Mouse (Mus musculus) bone marrow, adult 2 months (tissue): ENCODE results near the gene Acly. TPM values are rescaled to one million over a fixed set of nuclear protein-coding genes. Genes with fewer than 3 reads are reported as not detected.

Source experiments
- H3K27ac ChIP-seq: fragments of 200-500 bp; 2 replicates; pipeline ENCODE4 v1.5.1; 2012; ENCODE audit warnings: low read depth, mild to moderate bottlenecking, control low read depth, inconsistent platforms, low read length; ENCODE audit not compliant: control insufficient read depth, poor library complexity, insufficient read depth
- H3K4me1 ChIP-seq: fragments of 200-500 bp; 2 replicates; pipeline ENCODE4 v1.6.1; 2011; ENCODE audit warnings: low read length; ENCODE audit not compliant: control insufficient read depth, insufficient read depth
- H3K4me3 ChIP-seq: fragments of 200-500 bp; replicated peaks from 2 replicates; pipeline ENCODE3; 2011; ENCODE audit warnings: mild to moderate bottlenecking, low read depth, low read length, control low read depth; ENCODE audit not compliant: control insufficient read depth
- CTCF ChIP-seq: fragments of 200-500 bp; IDR thresholded peaks from 2 replicates; pipeline ENCODE4 v1.5.1; 2011; ENCODE audit warnings: low read length, control low read depth; ENCODE audit not compliant: control insufficient read depth, insufficient read depth
- POLR2A ChIP-seq: fragments of 200-500 bp; IDR thresholded peaks from 2 replicates; pipeline ENCODE4 v1.6.1; 2011; ENCODE audit warnings: low read depth, mild to moderate bottlenecking, control low read depth, low read length, borderline replicate concordance; ENCODE audit not compliant: control insufficient read depth
- WGBS: fragments of 180-500 bp; shearing (Covaris S2); methylation state at CpG from one replicate; pipeline ENCODE4 v1.1.7; 2018; 5-methylcytosine and 5-hydroxymethylcytosine counted together
- polyA plus RNA-seq: library from polyadenylated mRNA; stranded (reverse); fragments of >200 nt; gene quantifications from 2 replicates; pipeline ENCODE4 v1.2.4, GENCODE M21; 2011; ENCODE audit warnings: low replicate concordance; ENCODE audit not compliant: missing spikeins, insufficient read depth, insufficient read length

Acly gene
- 12.8 and 31.2 TPM in 2 replicates for polyA plus RNA-seq

- Histone ChIP-seq H3K27ac (peak within 1 kb of the TSS; percentile 89), H3K4me3 (peak within 1 kb of the TSS; percentile 97), H3K4me1 (peaks cover 6% of the 10 kb centered on the region; the same call in 1 of the 2 replicates)
- WGBS: under 1% methylated on average over 54 of the region's 54 CpGs
- TF ChIP-seq CTCF: 0 out of 2 replicates have a peak, but pooled peaks have one; percentile 6
- peak; percentile 96 for TF ChIP-seq POLR2A
Measured at GRCm38 (mm10) chr11:100527458-100528374, at the start of gene Acly. Gene Acly (minus strand): TSS chr11:100528000.

GRCm38 (mm10) chr11:100576256-100576655 is 48.5 kb upstream of the Acly start:
- H3K4me1 ChIP-seq: no peaks in the 10 kb centered on the region; the same call in none of the 2 replicates
- 85% methylated on average over 21 of the region's 21 CpGs for WGBS
- H3K27ac ChIP-seq: 0 out of 2 replicates have a peak overlapping the region, but pooled peaks have one; percentile 11
- TF ChIP-seq CTCF (no peak), POLR2A (no peak)
- peak overlapping the region; percentile 26 for H3K4me3 ChIP-seq

- TF ChIP-seq POLR2A: no peak
- WGBS: 17% methylated on average over 2 of the region's 2 CpGs
- H3K4me1 ChIP-seq: peaks cover 2% of the 10 kb centered on the region
- H3K27ac ChIP-seq: peak overlapping the region; percentile 93
- peak overlapping the region; percentile 90 for H3K4me3 ChIP-seq
Measured at GRCm38 (mm10) chr11:100575484-100575855, 47.7 kb upstream of the Acly start.

DNA sequence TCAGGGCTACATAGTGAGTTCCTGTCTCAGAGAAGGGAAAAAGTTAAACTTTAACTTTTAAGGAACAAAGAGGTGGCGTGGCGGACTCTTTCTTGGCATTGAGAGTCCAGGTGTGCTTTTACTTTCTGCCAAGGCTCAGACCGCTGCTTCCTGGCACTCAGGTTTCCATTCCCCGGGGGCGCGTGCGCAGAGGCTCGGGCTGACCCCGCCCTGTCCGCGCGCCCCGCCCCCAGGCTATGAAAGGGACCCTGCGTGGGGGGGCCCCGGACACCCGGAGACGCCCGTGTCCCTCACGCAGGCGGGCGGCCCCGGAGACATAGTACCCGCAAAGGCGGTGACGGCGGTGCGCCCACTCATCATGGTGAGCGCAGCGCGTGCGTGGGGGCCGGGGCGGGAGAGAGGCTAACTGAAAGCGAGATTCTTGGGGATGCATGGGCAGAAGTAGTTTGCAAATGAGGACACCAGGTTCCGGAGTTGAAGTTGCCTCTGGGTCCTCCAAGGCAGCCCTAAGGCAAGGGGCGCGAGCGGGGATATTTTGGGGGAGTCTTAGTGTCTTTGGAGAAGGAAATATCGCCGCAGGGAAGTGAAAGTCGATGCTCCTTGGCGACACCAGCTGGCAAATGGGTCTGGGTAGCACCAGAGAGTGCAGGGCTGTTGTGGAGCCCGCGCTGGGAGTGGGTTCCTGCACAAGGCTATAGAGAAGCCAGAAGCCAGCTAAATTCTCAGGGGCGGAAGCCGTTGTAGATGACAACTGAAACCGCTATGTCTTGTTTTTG is 47.1 kb upstream of the Acly start, which contains the start of gene Cnp:
Gene Cnp, plus strand, starts transcription at position 197 of the 776 bp plus-strand sequence.
- peaks cover 2% of the 10 kb centered on the region for H3K4me1 ChIP-seq
- TF ChIP-seq CTCF: 0 out of 2 replicates have a peak, but pooled peaks have one; percentile 13
- peak; percentile 75; the same call in 1 of the 2 replicates for TF ChIP-seq POLR2A
- H3K27ac ChIP-seq: peak within 1 kb of the TSS; percentile 93
- WGBS: under 1% methylated on average over 47 of the region's 47 CpGs
- peak within 1 kb of the TSS; percentile 90 for H3K4me3 ChIP-seq

GRCm38 (mm10) chr11:100574188-100574587 is 46.4 kb upstream of the Acly start:
- no peak for TF ChIP-seq POLR2A
- TF ChIP-seq CTCF: no peak
- peak overlapping the region; percentile 93; the same call in 1 of the 2 replicates for H3K27ac ChIP-seq
- H3K4me3 ChIP-seq: peak overlapping the region; percentile 90
- WGBS: 22% methylated on average over 3 of the region's 3 CpGs
- H3K4me1 ChIP-seq: peaks cover 2% of the 10 kb centered on the region

GRCm38 (mm10) chr11:100571202-100571567 is 43.4 kb upstream of the Acly start:
- no peak for TF ChIP-seq CTCF
- no peak for TF ChIP-seq POLR2A
- 9% methylated on average over 16 of the region's 16 CpGs for WGBS
- Histone ChIP-seq H3K4me1 (peaks cover 2% of the 10 kb centered on the region; the same call in 1 of the 2 replicates), H3K27ac (no peak overlapping the region; the same call in 1 of the 2 replicates), H3K4me3 (peak overlapping the region; percentile 36)

DNA sequence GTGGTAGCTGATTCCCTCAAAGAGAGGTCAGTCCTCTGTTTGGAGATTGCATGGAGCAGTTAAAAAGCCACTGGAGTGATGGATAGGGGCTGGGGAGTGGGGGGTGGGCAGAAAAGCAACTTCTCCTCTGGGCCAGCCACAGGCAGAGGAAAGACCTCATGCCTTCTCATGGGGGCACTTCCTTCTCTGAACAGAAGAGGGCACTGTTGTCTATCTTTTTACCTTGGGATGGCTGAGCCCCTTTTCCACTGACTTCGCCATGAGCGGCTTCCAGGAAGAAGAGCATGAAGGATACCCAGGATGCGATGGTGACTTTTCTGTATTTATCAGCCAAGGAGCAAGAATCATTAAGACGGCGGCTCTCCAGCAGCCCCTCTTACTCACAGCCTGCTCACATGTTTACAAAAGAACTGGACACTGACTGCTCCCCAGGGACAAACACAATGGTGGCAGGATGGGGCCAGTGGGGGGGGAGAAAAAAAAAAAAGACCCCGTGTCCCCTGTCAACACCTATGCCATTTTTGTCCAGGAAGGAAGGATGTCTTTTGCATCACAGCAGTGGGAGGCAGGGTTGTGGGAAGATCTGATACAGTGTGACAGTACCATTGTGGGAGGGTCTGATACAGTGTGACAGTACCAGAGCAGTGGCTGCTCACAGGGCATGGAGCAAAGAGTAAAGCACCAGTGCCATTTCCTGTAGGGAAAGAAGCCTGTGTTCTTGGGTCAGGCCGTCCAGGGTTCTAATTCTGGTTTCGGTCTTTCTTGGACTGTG is 42.8 kb upstream of the Acly start:
- Histone ChIP-seq H3K4me3 (peak overlapping the region; percentile 36), H3K4me1 (peaks cover 2% of the 10 kb centered on the region; the same call in 1 of the 2 replicates), H3K27ac (no peak overlapping the region)
- WGBS: 8% methylated on average over 8 of the region's 8 CpGs
- TF ChIP-seq POLR2A: no peak
- peak; percentile 73 for TF ChIP-seq CTCF
